Mouse (Mus musculus): ENCODE data around the gene Olfr893. TPM values are rescaled to one million over a fixed set of nuclear protein-coding genes. Genes with fewer than 3 reads are reported as not detected.
"Not testable (repeated sequence)": the region's sequence is repeated elsewhere in the genome, so short reads cannot be mapped to it uniquely, and the experiment has no call there.

Olfr893 gene
- not detected in 2 replicates for polyA plus RNA-seq (2015; fragmentation: Nextera tagmentation; extraction: Ambion mirVana)

DNA sequence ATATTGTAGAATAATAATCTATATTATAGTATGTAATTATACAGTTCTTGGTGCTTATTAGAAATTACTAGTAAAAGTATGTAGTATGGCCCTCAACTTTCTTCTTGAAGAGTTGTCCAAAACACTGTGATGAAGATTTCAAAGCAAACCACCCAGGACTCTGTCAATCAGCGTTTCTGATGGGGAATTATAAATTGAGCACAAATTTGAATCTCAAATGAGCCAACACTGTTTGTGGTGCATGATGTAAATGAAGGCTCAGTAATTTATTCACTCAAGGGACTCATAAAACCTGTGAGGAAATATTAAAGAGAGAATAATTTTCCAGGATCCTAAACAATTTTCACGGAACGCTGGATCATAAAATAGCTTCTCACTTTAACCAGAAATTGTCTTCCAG is at the start of gene Olfr893:
Gene Olfr893, plus strand, starts transcription at position 301 of the 400 bp plus-strand sequence.
- no peaks in the 10 kb centered on the region for H3K27me3 ChIP-seq
- WGBS, result 75% methylated on average over 3 of the region's 3 CpGs
- no peaks in the 10 kb centered on the region for H3K4me1 ChIP-seq
- H3K27ac ChIP-seq, result no peak within 1 kb of the TSS
- no peak for ATAC-seq (ENCODE audit: borderline replicate concordance, extremely low read depth, low FRiP score, low TSS enrichment)
- H3K9ac ChIP-seq, result no peak within 1 kb of the TSS
- no peaks in the 10 kb centered on the region for H3K9me3 ChIP-seq
- no peaks in the 10 kb centered on the region for H3K36me3 ChIP-seq
- H3K4me3 ChIP-seq, result no peak within 1 kb of the TSS
- no peak within 1 kb of the TSS for H3K4me2 ChIP-seq

DNA sequence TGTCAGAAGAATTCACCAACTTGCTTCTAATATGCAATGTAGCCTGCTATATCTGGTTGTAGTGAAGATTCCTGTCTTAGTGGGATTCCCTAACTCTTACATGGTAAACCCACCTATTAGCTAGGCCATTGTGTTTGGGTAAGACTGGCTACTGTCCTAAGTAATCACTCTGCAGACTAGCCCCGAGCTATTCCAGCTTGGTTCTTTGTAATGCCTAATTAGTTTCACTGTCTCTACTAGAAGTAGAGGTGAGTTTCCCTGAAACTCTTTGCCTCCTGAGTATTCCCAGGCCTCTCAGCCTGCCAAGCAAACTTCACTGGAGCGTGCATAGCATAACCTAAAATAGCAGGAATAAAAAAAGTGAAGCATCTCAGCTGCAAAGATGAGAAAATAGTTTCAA is 39.8 kb upstream of the Olfr893 start:
- H3K27me3 ChIP-seq; H3K9ac ChIP-seq; ATAC-seq (ENCODE audit: borderline replicate concordance, extremely low read depth, low FRiP score, low TSS enrichment); H3K27ac ChIP-seq; H3K36me3 ChIP-seq; H3K4me1 ChIP-seq; H3K9me3 ChIP-seq; H3K4me3 ChIP-seq; H3K4me2 ChIP-seq: not testable (repeated sequence)
- WGBS, result 41% methylated on average over 2 of the region's 2 CpGs

DNA sequence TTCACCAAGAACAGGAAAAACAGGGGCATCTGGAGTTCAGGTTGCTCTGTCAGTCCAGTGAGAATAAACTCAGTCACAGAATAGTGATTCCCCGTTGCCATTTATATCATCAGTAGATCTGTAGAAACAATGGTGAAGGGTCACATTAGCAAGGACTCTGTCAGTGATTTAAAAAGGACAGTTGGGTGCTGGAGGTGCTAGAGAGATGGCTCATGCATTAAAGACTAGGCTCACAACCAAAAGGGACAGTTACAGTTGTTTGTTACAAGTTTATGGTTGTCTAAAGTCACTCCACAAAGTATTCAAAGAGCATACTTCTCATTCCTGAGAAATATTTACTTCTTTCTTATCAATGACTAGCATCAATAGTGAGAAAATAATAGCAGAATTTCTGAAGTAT is 27.4 kb upstream of the Olfr893 start, which contains the start of gene Olfr891:
Gene Olfr891, minus strand, starts transcription at position 101 of the 400 bp plus-strand sequence.
- Histone ChIP-seq H3K4me1 (no peaks in the 10 kb centered on the region), H3K27me3 (no peaks in the 10 kb centered on the region), H3K9me3 (no peaks in the 10 kb centered on the region), H3K36me3 (no peaks in the 10 kb centered on the region), H3K27ac (no peak within 1 kb of the TSS), H3K4me3 (no peak within 1 kb of the TSS), H3K4me2 (no peak within 1 kb of the TSS), H3K9ac (no peak within 1 kb of the TSS)
- WGBS, result 73% methylated on average over 1 of the region's 1 CpGs
- ATAC-seq (ENCODE audit: borderline replicate concordance, extremely low read depth, low FRiP score, low TSS enrichment), result no peak

DNA sequence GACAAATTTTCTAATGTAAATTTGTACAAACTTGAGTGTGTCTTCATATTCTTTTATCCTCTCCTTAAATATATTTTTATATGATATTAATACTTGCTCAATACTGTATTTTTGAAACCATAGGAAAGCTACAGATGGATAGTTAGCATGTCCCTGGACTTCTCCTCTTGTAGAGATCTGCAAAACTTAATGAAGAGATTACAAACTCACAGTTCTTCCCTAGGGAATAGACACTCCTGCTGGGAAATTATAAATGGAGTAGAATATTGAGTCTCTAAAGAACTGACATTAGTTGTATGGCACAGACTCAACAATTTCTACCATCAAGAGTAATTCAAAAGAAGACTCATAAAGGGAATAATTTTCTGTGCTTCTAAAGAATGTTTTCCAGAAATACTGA is 9.6 kb downstream of the Olfr893 start, which contains the start of gene Olfr894:
Gene Olfr894, plus strand, starts transcription at position 301 of the 400 bp plus-strand sequence.
- ATAC-seq (ENCODE audit: borderline replicate concordance, extremely low read depth, low FRiP score, low TSS enrichment), result no peak
- no peaks in the 10 kb centered on the region for H3K27me3 ChIP-seq
- H3K9me3 ChIP-seq, result no peaks in the 10 kb centered on the region
- H3K4me1 ChIP-seq, result no peaks in the 10 kb centered on the region
- no peak within 1 kb of the TSS for H3K4me3 ChIP-seq
- H3K4me2 ChIP-seq, result no peak within 1 kb of the TSS
- H3K27ac ChIP-seq, result no peak within 1 kb of the TSS
- H3K36me3 ChIP-seq, result no peaks in the 10 kb centered on the region
- no peak within 1 kb of the TSS for H3K9ac ChIP-seq

DNA sequence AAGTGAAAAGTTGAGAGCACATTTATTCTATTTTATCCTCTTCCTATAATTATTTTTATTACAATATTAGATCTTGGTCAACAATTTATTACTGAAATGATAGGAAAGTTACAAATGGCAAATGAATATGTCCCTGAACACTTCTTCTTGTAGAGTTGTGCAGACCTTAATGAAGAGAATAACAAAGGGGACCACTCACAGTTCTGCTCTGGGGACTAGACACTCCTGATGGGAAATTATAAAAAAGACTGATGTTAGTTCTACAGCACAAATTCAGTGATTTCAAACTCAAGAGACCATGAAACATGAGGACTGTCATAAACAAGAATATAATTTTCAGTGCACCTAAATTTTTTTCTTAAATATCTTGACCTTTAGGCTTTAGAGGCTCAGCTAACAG is 44.3 kb downstream of the Olfr893 start, which contains the start of gene Olfr143:
Gene Olfr143, plus strand, starts transcription at position 301 of the 400 bp plus-strand sequence.
- Histone ChIP-seq H3K9ac (no peak within 1 kb of the TSS), H3K27ac (no peak within 1 kb of the TSS), H3K4me1 (no peaks in the 10 kb centered on the region), H3K9me3 (no peaks in the 10 kb centered on the region), H3K36me3 (no peaks in the 10 kb centered on the region), H3K4me3 (no peak within 1 kb of the TSS), H3K27me3 (no peaks in the 10 kb centered on the region), H3K4me2 (no peak within 1 kb of the TSS)
- no peak for ATAC-seq (ENCODE audit: borderline replicate concordance, extremely low read depth, low FRiP score, low TSS enrichment)

Other genes with a start within 250 kb of the Olfr893 start
- not detected in 2 replicates for gene Olfr881, start 216.5 kb upstream of the Olfr893 start, polyA plus RNA-seq (2015; fragmentation: Nextera tagmentation; extraction: Ambion mirVana)
- not detected in 2 replicates for gene Olfr883, start 182.6 kb upstream of the Olfr893 start, polyA plus RNA-seq (2015; fragmentation: Nextera tagmentation; extraction: Ambion mirVana)
- gene Olfr884, start 161.8 kb upstream of the Olfr893 start, polyA plus RNA-seq (2015; fragmentation: Nextera tagmentation; extraction: Ambion mirVana), result not detected in 2 replicates
- not detected in 2 replicates for gene Olfr885, start 147.0 kb upstream of the Olfr893 start, polyA plus RNA-seq (2015; fragmentation: Nextera tagmentation; extraction: Ambion mirVana)
- gene Olfr887, start 124.3 kb upstream of the Olfr893 start, polyA plus RNA-seq (2015; fragmentation: Nextera tagmentation; extraction: Ambion mirVana), result not detected in 2 replicates
- not detected in 2 replicates for gene Olfr888, start 100.2 kb upstream of the Olfr893 start, polyA plus RNA-seq (2015; fragmentation: Nextera tagmentation; extraction: Ambion mirVana)
- 0.05 TPM in 1 of 2 replicates, not detected in the other for gene Olfr889, start 93.2 kb upstream of the Olfr893 start, polyA plus RNA-seq (2015; fragmentation: Nextera tagmentation; extraction: Ambion mirVana)
- not detected in 2 replicates for gene Olfr890, start 65.8 kb upstream of the Olfr893 start, polyA plus RNA-seq (2015; fragmentation: Nextera tagmentation; extraction: Ambion mirVana)
- gene Olfr891, start 27.5 kb upstream of the Olfr893 start, polyA plus RNA-seq (2015; fragmentation: Nextera tagmentation; extraction: Ambion mirVana), result not detected in 2 replicates
- gene Olfr894, start 9.7 kb downstream of the Olfr893 start, polyA plus RNA-seq (2015; fragmentation: Nextera tagmentation; extraction: Ambion mirVana), result not detected in 2 replicates
- not detected in 2 replicates for gene Olfr143, start 44.4 kb downstream of the Olfr893 start, polyA plus RNA-seq (2015; fragmentation: Nextera tagmentation; extraction: Ambion mirVana)
- gene Olfr895, start 59.5 kb downstream of the Olfr893 start, polyA plus RNA-seq (2015; fragmentation: Nextera tagmentation; extraction: Ambion mirVana), result not detected in 2 replicates
- not detected in 2 replicates for gene Olfr896-ps1, start 82.7 kb downstream of the Olfr893 start, polyA plus RNA-seq (2015; fragmentation: Nextera tagmentation; extraction: Ambion mirVana)
- not detected in 2 replicates for gene Olfr25, start 120.7 kb downstream of the Olfr893 start, polyA plus RNA-seq (2015; fragmentation: Nextera tagmentation; extraction: Ambion mirVana)
- not detected in 2 replicates for gene Olfr898, start 140.0 kb downstream of the Olfr893 start, polyA plus RNA-seq (2015; fragmentation: Nextera tagmentation; extraction: Ambion mirVana)
- not detected in 2 replicates for gene Olfr250, start 158.5 kb downstream of the Olfr893 start, polyA plus RNA-seq (2015; fragmentation: Nextera tagmentation; extraction: Ambion mirVana)
- gene Olfr251, start 168.7 kb downstream of the Olfr893 start, polyA plus RNA-seq (2015; fragmentation: Nextera tagmentation; extraction: Ambion mirVana), result not detected in 2 replicates
- gene Olfr147, start 193.3 kb downstream of the Olfr893 start, polyA plus RNA-seq (2015; fragmentation: Nextera tagmentation; extraction: Ambion mirVana), result not detected in 2 replicates
- gene Olfr901, start 221.1 kb downstream of the Olfr893 start, polyA plus RNA-seq (2015; fragmentation: Nextera tagmentation; extraction: Ambion mirVana), result not detected in 2 replicates
- gene Olfr902, start 239.3 kb downstream of the Olfr893 start, polyA plus RNA-seq (2015; fragmentation: Nextera tagmentation; extraction: Ambion mirVana), result not detected in 2 replicates